Comparison of ENCODE assay signal across 9 mouse cellular contexts in genomic region chr19:3699508-3700438, GRCm38 (mm10). TPM values are rescaled to one million over a fixed set of nuclear protein-coding genes. Genes with fewer than 3 reads are reported as not detected.
A peak's percentile ranks its signal among the peaks of the same experiment; 100 is the strongest.
DNase-seq lines count a peak whose midpoint lies in the region; ATAC-seq and TF ChIP-seq lines count a peak whose summit lies in the region.
"Had no signal": no experiment of that assay in that cellular context is flagged by ENCODE, and none has a peak within 500 bp of the region (broad histone marks: within the 10 kb centered on the region; RNA-seq: fewer than 3 reads in every experiment).

No protein-coding gene starts in this region.

- TF ChIP-seq POLR2A in CH12.LX (IDR thresholded peaks at IDR 0.05; ENCODE audit: low read depth, low read length) = no peak
- no peak for TF ChIP-seq POLR2A in thymus, adult 2 months (IDR thresholded peaks at IDR 0.05; ENCODE audit: control insufficient read depth, extremely low read depth, insufficient read depth, low read length, poor library complexity)

- peak; percentile 72 for DNase-seq in CH12.LX (ENCODE audit: extremely low read depth)
- DNase-seq in adrenal gland, postnatal 14 days = peak; percentile 89
- peak; percentile 81 to 87 for DNase-seq in heart, postnatal 14 days
- DNase-seq in layer of hippocampus, adult 11-12 months (ENCODE audit: low spot score) = peak; percentile 86
- DNase-seq in ovary, adult 18-20 months (ENCODE audit: low spot score) = peak; percentile 37
- DNase-seq in thymus, adult 2 months = peak; percentile 87

- H3K4me2 ChIP-seq in CH12.LX (ENCODE audit: insufficient read depth, low read depth, poor library complexity, severe bottlenecking) = peak overlapping the region; percentile 32
- H3K4me2 ChIP-seq in liver, embryonic 16.5 days (ENCODE audit: low read depth, low read length) = no peak overlapping the region

- no peak for TF ChIP-seq EP300 in CH12.LX (IDR thresholded peaks at IDR 0.05; ENCODE audit: low read length)

- no peak overlapping the region for H3K9ac ChIP-seq in CH12.LX (ENCODE audit: insufficient read depth, low read depth)
- no peak overlapping the region for H3K9ac ChIP-seq in liver, embryonic 16.5 days (ENCODE audit: low read depth, low read length)

- in situ Hi-C loops in CH12.LX (cut with MboI; ENCODE audit: low pct_ligation_motif_present, low pct_unique_long_range_greater_than_20kb, low sequenced_read_pairs) = no loop called here

- TF ChIP-seq CTCF in CH12.LX (conservative IDR thresholded peaks at IDR 0.05 in 1 of 2, IDR thresholded peaks at IDR 0.05 in 1 of 2; ENCODE audit: low read depth in 2 of 2, low read length in 2 of 2) = peak; percentile 51 to 82
- TF ChIP-seq CTCF in thymus, adult 2 months (IDR thresholded peaks at IDR 0.05; ENCODE audit: borderline replicate concordance, control insufficient read depth, extremely low read depth, insufficient read depth, low read length, poor library complexity) = peak; percentile 71; the same call in 1 of the 2 replicates

- peak; percentile 71 for TF ChIP-seq RAD21 in CH12.LX (IDR thresholded peaks at IDR 0.05; ENCODE audit: low read depth, low read length)

- H3K9me3 ChIP-seq in CH12.LX (replicated peaks; ENCODE audit: low read length) = no peaks in the 10 kb centered on the region
- no peaks in the 10 kb centered on the region for H3K9me3 ChIP-seq in liver, embryonic 16.5 days (replicated peaks; ENCODE audit: control insufficient read depth, low read length)

- 0 out of 4 replicates have a peak, but pooled peaks cover 2% of the 10 kb centered on the region in 2 experiments for H3K4me1 ChIP-seq in CH12.LX (ENCODE audit: control insufficient read depth in 1 of 2, insufficient read depth in 2 of 2)
- H3K4me1 ChIP-seq in liver, embryonic 16.5 days (ENCODE audit: control insufficient read depth, low read depth, low read length) = peaks cover 6% of the 10 kb centered on the region
- no peaks in the 10 kb centered on the region for H3K4me1 ChIP-seq in thymus, adult 2 months (replicated peaks; ENCODE audit: control insufficient read depth, insufficient read depth, low read length)

- WGBS in liver, embryonic 16.5 days (ENCODE audit: insufficient replicate concordance) = 25% methylated on average over 6 of the region's 6 CpGs
- 35% methylated on average over 6 of the region's 6 CpGs for WGBS in thymus, adult 2 months

- H3K27me3 ChIP-seq in CH12.LX (replicated peaks) = peaks cover 3% of the 10 kb centered on the region
- H3K27me3 ChIP-seq in liver, embryonic 16.5 days (ENCODE audit: control insufficient read depth, insufficient read depth, low read depth, low read length) = no peaks in the 10 kb centered on the region
- no peaks in the 10 kb centered on the region for H3K27me3 ChIP-seq in thymus, adult 2 months (ENCODE audit: control insufficient read depth, insufficient read depth, low read length)

- dilution Hi-C loops in CH12.LX (cut with MboI; ENCODE audit: extremely low pct_ligation_motif_present, extremely low pct_unique_long_range_greater_than_20kb, low sequenced_read_pairs) = no loop called here

- no peaks in the 10 kb centered on the region for H3K79me2 ChIP-seq in CH12.LX (replicated peaks; ENCODE audit: control insufficient read depth, extremely low read depth, insufficient read depth, poor library complexity, severe bottlenecking)

- no peaks in the 10 kb centered on the region for H3K36me3 ChIP-seq in CH12.LX (replicated peaks in 1 of 2; ENCODE audit: control insufficient read depth in 1 of 2, insufficient read depth in 1 of 2, low read length in 1 of 2)
- no peaks in the 10 kb centered on the region for H3K36me3 ChIP-seq in liver, embryonic 16.5 days (ENCODE audit: control insufficient read depth, insufficient read depth)
- H3K36me3 ChIP-seq in thymus, adult 2 months (ENCODE audit: control insufficient read depth, insufficient read depth, low read length) = no peaks in the 10 kb centered on the region

- H3K4me3 ChIP-seq in CH12.LX (replicated peaks in 1 of 3; ENCODE audit: low read depth in 2 of 3, low read length in 2 of 3, poor library complexity in 1 of 3) = no peak overlapping the region
- H3K4me3 ChIP-seq in liver, embryonic 16.5 days (ENCODE audit: low read depth, low read length) = no peak overlapping the region
- H3K4me3 ChIP-seq in thymus, adult 2 months (ENCODE audit: control insufficient read depth, insufficient read depth, low read length) = no peak overlapping the region

- ATAC-seq in erythroblast, adult 5-6 weeks (replicated peaks; ENCODE audit: low FRiP score, poor library complexity, severe bottlenecking) = peak; percentile 77
- ATAC-seq in liver, embryonic 16.5 days (ENCODE audit: low read depth) = peak; percentile 36; the same call in 1 of the 2 replicates

- intact Hi-C loops in heart, postnatal 14 days (cut with DNase I) = loop anchor here (2.0 kb wide), 2 partner anchors 19 to 75 kb away; no protein-coding TSS in a partner anchor

- H3K27ac ChIP-seq in CH12.LX (ENCODE audit: insufficient read depth, low read depth) = no peak overlapping the region
- H3K27ac ChIP-seq in liver, embryonic 16.5 days (ENCODE audit: low read length) = no peak overlapping the region
- H3K27ac ChIP-seq in thymus, adult 2 months (ENCODE audit: control insufficient read depth, insufficient read depth, low read length) = no peak overlapping the region
- H3K27ac ChIP-seq: macrophage had no signal

TF ChIP-seq in CH12.LX, 34 proteins besides CTCF, POLR2A, EP300 and RAD21:
- TF ChIP-seq KAT2A (IDR thresholded peaks at IDR 0.05; ENCODE audit: insufficient replicate concordance, low read length) (no peak), SMC3 (IDR thresholded peaks at IDR 0.05; ENCODE audit: low read depth, low read length) (peak; percentile 37), NELFE (IDR thresholded peaks at IDR 0.05; ENCODE audit: low read depth, low read length) (0 out of 2 replicates have a peak, but pooled peaks have one; percentile 21), ELF1 (IDR thresholded peaks at IDR 0.05; ENCODE audit: low read depth, low read length) (0 out of 2 replicates have a peak, but pooled peaks have one; percentile 8), MYC (IDR thresholded peaks at IDR 0.05; ENCODE audit: low read depth, low read length) (no peak), ZC3H11A (IDR thresholded peaks at IDR 0.05; ENCODE audit: low read depth, low read length) (peak; percentile 47; the same call in 1 of the 2 replicates), CHD1 (IDR thresholded peaks at IDR 0.05; ENCODE audit: low read depth, low read length) (no peak), UBTF (IDR thresholded peaks at IDR 0.05; ENCODE audit: low read depth, low read length) (no peak), TCF12 (IDR thresholded peaks at IDR 0.05; ENCODE audit: low read depth, low read length) (0 out of 2 replicates have a peak, but pooled peaks have one; percentile 19), PAX5 (IDR thresholded peaks at IDR 0.05; ENCODE audit: low read length) (no peak), SIN3A (IDR thresholded peaks at IDR 0.05; ENCODE audit: low read length) (0 out of 2 replicates have a peak, but pooled peaks have one; percentile 20), GABPA (IDR thresholded peaks at IDR 0.05; ENCODE audit: insufficient replicate concordance, low read depth, low read length) (no peak), ETS1 (conservative IDR thresholded peaks at IDR 0.05; ENCODE audit: low read depth, low read length) (no peak), POLR2AphosphoS2 (IDR thresholded peaks at IDR 0.05; ENCODE audit: low read depth, low read length) (no peak), USF1 (IDR thresholded peaks at IDR 0.05; ENCODE audit: low read depth, low read length) (no peak), HCFC1 (IDR thresholded peaks at IDR 0.05; ENCODE audit: low read depth, low read length) (no peak; the same call in 1 of the 2 replicates), ZNF384 (IDR thresholded peaks at IDR 0.05; ENCODE audit: low read depth, low read length) (peak; percentile 66; the same call in 1 of the 2 replicates), JUND (conservative IDR thresholded peaks at IDR 0.05; ENCODE audit: low read depth, low read length) (no peak), MAFK (IDR thresholded peaks at IDR 0.05; ENCODE audit: insufficient replicate concordance, low read length) (no peak), MAX (IDR thresholded peaks at IDR 0.05; ENCODE audit: low read length) (no peak), MEF2A (IDR thresholded peaks at IDR 0.05; ENCODE audit: borderline replicate concordance, low read depth, low read length) (no peak), IRF4 (IDR thresholded peaks at IDR 0.05; ENCODE audit: low read depth, low read length) (0 out of 2 replicates have a peak, but pooled peaks have one; percentile 5), ZMIZ1 (IDR thresholded peaks at IDR 0.05; ENCODE audit: low read depth, low read length) (no peak), NRF1 (IDR thresholded peaks at IDR 0.05; ENCODE audit: low read depth, low read length) (no peak), USF2 (conservative IDR thresholded peaks at IDR 0.05; ENCODE audit: low read depth, low read length) (no peak), MAZ (IDR thresholded peaks at IDR 0.05; ENCODE audit: low read depth, low read length) (no peak), CHD2 (IDR thresholded peaks at IDR 0.05; ENCODE audit: low read length) (no peak)

RNA-seq across cellular contexts. Expression of gene 1810055G02Rik, which starts 8.3 kb away (rescaled TPM):
- total RNA-seq in CH12.LX (2012; rRNA removed) (7.9 and 8.0 TPM in 2 replicates), CH12.LX (2014; rRNA removed) (4.9 and 5.6 TPM in 2 replicates)
- 9.5 and 10.8 TPM in 2 replicates for polyA plus RNA-seq in CH12.LX (2012; ENCODE audit: insufficient read length, low read depth)
- 29.2 and 33.7 TPM in 2 replicates for total RNA-seq in adrenal gland, postnatal 14 days (2021)
- 8.3 and 8.6 TPM in 2 replicates for total RNA-seq in erythroblast, adult 5-6 weeks (2015; ENCODE audit: low replicate concordance)
- 2.5 and 4.0 TPM in 2 replicates for total RNA-seq in erythroblast, adult 5-6 weeks (2017; ENCODE audit: low replicate concordance)
- 1 to 10 TPM; 8.9 TPM for total RNA-seq in heart, postnatal 14 days (2021)
- polyA plus RNA-seq in liver, embryonic 16.5 days (2015; fragmentation: Nextera tagmentation; extraction: Ambion mirVana) = 15.8 and 16.5 TPM in 2 replicates
- 24.8 and 25.2 TPM in 2 replicates for polyA plus RNA-seq in thymus, adult 2 months (2012; rRNA removed)

RNA-seq across cellular contexts. Expression of gene Lrp5, which starts 13.4 kb away (rescaled TPM):
- 0.88 and 1.4 TPM in 2 replicates for total RNA-seq in CH12.LX (2012; rRNA removed)
- 0.13 and 0.32 TPM in 2 replicates for total RNA-seq in CH12.LX (2014; rRNA removed)
- 0.93 and 1.1 TPM in 2 replicates for polyA plus RNA-seq in CH12.LX (2012; ENCODE audit: insufficient read length, low read depth)
- 96.5 and 97.9 TPM in 2 replicates for total RNA-seq in adrenal gland, postnatal 14 days (2021)
- 3.8 and 4.4 TPM in 2 replicates for total RNA-seq in erythroblast, adult 5-6 weeks (2015; ENCODE audit: low replicate concordance)
- total RNA-seq in erythroblast, adult 5-6 weeks (2017; ENCODE audit: low replicate concordance) = 2.7 and 2.8 TPM in 2 replicates
- 10 to 100 TPM; 47.8 to 52.8 TPM for total RNA-seq in heart, postnatal 14 days (2021)
- 2.2 and 2.7 TPM in 2 replicates for polyA plus RNA-seq in liver, embryonic 16.5 days (2015; fragmentation: Nextera tagmentation; extraction: Ambion mirVana)
- 35.9 and 48.9 TPM in 2 replicates for polyA plus RNA-seq in thymus, adult 2 months (2012; rRNA removed)

Comparison
In these comparisons a context has a peak if more than half of its experiments do, and no peak if none do; other contexts are left out.
1. DNase-seq: peak in every context shown above with its lines; median percentile 89 in adrenal gland, postnatal 14 days; 87 in thymus, adult 2 months; 86 in layer of hippocampus, adult 11-12 months; 84 in heart, postnatal 14 days; 72 in CH12.LX; 37 in ovary, adult 18-20 months.
2. RNA of gene Lrp5, which starts 13.4 kb away (total RNA-seq): 96.5 to 97.9 TPM in adrenal gland, postnatal 14 days and 47.8 to 52.8 TPM in heart, postnatal 14 days; 2.7 to 4.4 TPM in erythroblast, adult 5-6 weeks and 0.13 to 1.4 TPM in CH12.LX; every median in the first group is over 4 times any median in the second.